Mouse (Mus musculus): ENCODE data around the gene Dnajc7. TPM values are rescaled to one million over a fixed set of nuclear protein-coding genes. Genes with fewer than 3 reads are reported as not detected.

Gene Dnajc7
- total and polyA plus RNA-seq, 2 experiments from 2014 or later = 67.1 to 234 TPM

DNA sequence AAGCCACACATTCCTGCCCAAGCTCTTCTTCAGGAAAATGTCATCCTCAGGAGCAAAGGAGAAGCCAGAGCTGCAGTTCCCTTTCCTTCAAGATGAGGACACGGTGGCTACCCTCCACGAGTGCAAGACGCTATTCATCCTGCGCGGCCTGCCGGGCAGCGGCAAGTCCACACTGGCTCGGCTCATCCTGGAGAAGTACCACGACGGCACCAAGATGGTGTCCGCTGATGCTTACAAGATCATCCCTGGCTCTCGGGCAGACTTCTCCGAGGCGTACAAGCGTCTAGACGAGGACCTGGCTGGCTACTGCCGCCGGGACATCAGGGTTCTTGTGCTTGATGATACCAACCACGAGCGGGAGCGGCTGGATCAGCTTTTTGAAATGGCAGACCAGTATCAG is 43.7 kb downstream of the Dnajc7 start:
- Histone ChIP-seq H3K36me3 (ENCODE audit: insufficient read depth, low read length) (peaks cover 20% of the 10 kb centered on the region), H3K4me2 (ENCODE audit: low read depth, low read length, poor library complexity, severe bottlenecking) (peak overlapping the region; percentile 82), H3K27me3 (ENCODE audit: insufficient read depth, low read length) (no peaks in the 10 kb centered on the region), H3K4me1 (ENCODE audit: insufficient read depth, low read length) (peaks cover 6% of the 10 kb centered on the region), H3K9ac (replicated peaks; ENCODE audit: low read length, poor library complexity, severe bottlenecking) (no peak overlapping the region), H3K9me3 (ENCODE audit: low read length) (no peaks in the 10 kb centered on the region), H3K27ac (ENCODE audit: low read depth, low read length) (no peak overlapping the region; the same call in 1 of the 2 replicates), H3K4me3 (ENCODE audit: low read depth, low read length) (no peak overlapping the region)
- TF ChIP-seq CTCF (IDR thresholded peaks at IDR 0.05) = no peak
- DNase-seq (ENCODE audit: low spot score) (no peak), ATAC-seq (ENCODE audit: low FRiP score) (no peak)
- WGBS = 77% methylated on average over 21 of the region's 21 CpGs

- Histone ChIP-seq H3K4me2 (ENCODE audit: low read depth, low read length, poor library complexity, severe bottlenecking) (peak overlapping the region; percentile 82), H3K9me3 (ENCODE audit: low read length) (no peaks in the 10 kb centered on the region), H3K4me1 (ENCODE audit: insufficient read depth, low read length) (peaks cover 6% of the 10 kb centered on the region), H3K27me3 (ENCODE audit: insufficient read depth, low read length) (no peaks in the 10 kb centered on the region), H3K36me3 (ENCODE audit: insufficient read depth, low read length) (peaks cover 14% of the 10 kb centered on the region; the same call in 1 of the 2 replicates), H3K4me3 (ENCODE audit: low read depth, low read length) (peak overlapping the region; percentile 60), H3K27ac (ENCODE audit: low read depth, low read length) (peak overlapping the region; percentile 62), H3K9ac (replicated peaks; ENCODE audit: low read length, poor library complexity, severe bottlenecking) (peak overlapping the region; percentile 62)
- no peak for ATAC-seq (ENCODE audit: low FRiP score)
- 28% methylated on average over 2 of the region's 2 CpGs for WGBS
- DNase-seq (ENCODE audit: low spot score) = no peak
- no peak for TF ChIP-seq CTCF (IDR thresholded peaks at IDR 0.05)
Observed at GRCm38 (mm10) chr11:100575484-100575855, 44.5 kb downstream of the Dnajc7 start.

DNA sequence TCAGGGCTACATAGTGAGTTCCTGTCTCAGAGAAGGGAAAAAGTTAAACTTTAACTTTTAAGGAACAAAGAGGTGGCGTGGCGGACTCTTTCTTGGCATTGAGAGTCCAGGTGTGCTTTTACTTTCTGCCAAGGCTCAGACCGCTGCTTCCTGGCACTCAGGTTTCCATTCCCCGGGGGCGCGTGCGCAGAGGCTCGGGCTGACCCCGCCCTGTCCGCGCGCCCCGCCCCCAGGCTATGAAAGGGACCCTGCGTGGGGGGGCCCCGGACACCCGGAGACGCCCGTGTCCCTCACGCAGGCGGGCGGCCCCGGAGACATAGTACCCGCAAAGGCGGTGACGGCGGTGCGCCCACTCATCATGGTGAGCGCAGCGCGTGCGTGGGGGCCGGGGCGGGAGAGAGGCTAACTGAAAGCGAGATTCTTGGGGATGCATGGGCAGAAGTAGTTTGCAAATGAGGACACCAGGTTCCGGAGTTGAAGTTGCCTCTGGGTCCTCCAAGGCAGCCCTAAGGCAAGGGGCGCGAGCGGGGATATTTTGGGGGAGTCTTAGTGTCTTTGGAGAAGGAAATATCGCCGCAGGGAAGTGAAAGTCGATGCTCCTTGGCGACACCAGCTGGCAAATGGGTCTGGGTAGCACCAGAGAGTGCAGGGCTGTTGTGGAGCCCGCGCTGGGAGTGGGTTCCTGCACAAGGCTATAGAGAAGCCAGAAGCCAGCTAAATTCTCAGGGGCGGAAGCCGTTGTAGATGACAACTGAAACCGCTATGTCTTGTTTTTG is 45.1 kb downstream of the Dnajc7 start, which contains the start of gene Cnp:
Gene Cnp, plus strand, starts transcription at position 197 of the 776 bp plus-strand sequence.
- Histone ChIP-seq H3K4me3 (ENCODE audit: low read depth, low read length) (peak within 1 kb of the TSS; percentile 60), H3K4me2 (ENCODE audit: low read depth, low read length, poor library complexity, severe bottlenecking) (peak within 1 kb of the TSS; percentile 82), H3K9me3 (ENCODE audit: low read length) (no peaks in the 10 kb centered on the region), H3K27ac (ENCODE audit: low read depth, low read length) (peak within 1 kb of the TSS; percentile 62), H3K4me1 (ENCODE audit: insufficient read depth, low read length) (peaks cover 6% of the 10 kb centered on the region), H3K27me3 (ENCODE audit: insufficient read depth, low read length) (no peaks in the 10 kb centered on the region), H3K9ac (replicated peaks; ENCODE audit: low read length, poor library complexity, severe bottlenecking) (peak within 1 kb of the TSS; percentile 62), H3K36me3 (ENCODE audit: insufficient read depth, low read length) (peaks cover 11% of the 10 kb centered on the region; the same call in 1 of the 2 replicates)
- 2% methylated on average over 47 of the region's 47 CpGs for WGBS
- peak; percentile 67 for DNase-seq (ENCODE audit: low spot score)
- TF ChIP-seq CTCF (IDR thresholded peaks at IDR 0.05) = peak; percentile 47
- ATAC-seq (ENCODE audit: low FRiP score) = 0 out of 2 replicates have a peak, but pooled peaks have one; percentile 35

DNA sequence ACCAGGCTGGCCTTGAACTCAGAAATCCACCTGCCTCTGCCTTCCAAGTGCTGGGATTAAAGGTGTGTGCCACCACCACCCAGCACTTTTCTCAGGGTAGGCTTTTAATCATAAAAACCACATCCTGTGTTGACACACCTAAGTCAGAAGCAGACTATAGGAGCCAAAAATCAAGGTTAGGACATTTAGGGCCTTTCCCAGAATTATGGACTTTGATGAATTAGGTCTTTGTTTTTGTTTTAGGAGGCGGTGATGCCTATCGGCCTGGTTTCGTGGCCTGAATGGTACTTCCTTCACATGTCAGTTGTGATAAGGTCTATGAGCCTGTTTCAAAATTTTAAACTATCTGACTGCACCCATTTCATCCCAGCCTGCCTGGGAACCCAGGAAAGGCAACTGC is 45.8 kb downstream of the Dnajc7 start:
- no peak overlapping the region for H3K9ac ChIP-seq (replicated peaks; ENCODE audit: low read length, poor library complexity, severe bottlenecking)
- no peak overlapping the region for H3K27ac ChIP-seq (ENCODE audit: low read depth, low read length)
- DNase-seq (ENCODE audit: low spot score) (no peak), ATAC-seq (ENCODE audit: low FRiP score) (no peak)
- peaks cover 6% of the 10 kb centered on the region; the same call in 1 of the 2 replicates for H3K36me3 ChIP-seq (ENCODE audit: insufficient read depth, low read length)
- H3K27me3 ChIP-seq (ENCODE audit: insufficient read depth, low read length) = no peaks in the 10 kb centered on the region
- peaks cover 6% of the 10 kb centered on the region for H3K4me1 ChIP-seq (ENCODE audit: insufficient read depth, low read length)
- 96% methylated on average over 3 of the region's 3 CpGs for WGBS
- H3K4me3 ChIP-seq (ENCODE audit: low read depth, low read length) = peak overlapping the region; percentile 60; the same call in 1 of the 2 replicates
- peak overlapping the region; percentile 82 for H3K4me2 ChIP-seq (ENCODE audit: low read depth, low read length, poor library complexity, severe bottlenecking)
- no peaks in the 10 kb centered on the region for H3K9me3 ChIP-seq (ENCODE audit: low read length)
- TF ChIP-seq CTCF (IDR thresholded peaks at IDR 0.05) = no peak

DNA sequence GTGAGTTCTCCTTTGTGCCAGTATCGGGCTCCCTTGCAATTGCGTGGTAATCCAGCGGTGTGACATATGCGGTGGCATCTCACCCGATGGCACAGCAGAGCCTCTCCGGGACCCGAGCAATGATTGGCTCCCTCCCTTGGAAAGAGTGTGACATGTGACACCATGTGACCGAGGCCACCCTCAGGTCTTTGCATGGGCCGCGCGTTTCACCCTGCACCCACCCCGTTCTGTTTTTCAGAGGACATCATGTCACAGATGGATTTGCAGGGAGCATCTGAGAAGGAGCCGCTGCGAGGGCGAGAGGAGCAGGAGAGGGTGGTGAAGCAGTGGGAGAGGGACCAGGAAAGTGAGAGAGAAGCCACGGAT is 48.8 kb downstream of the Dnajc7 start:
- H3K4me2 ChIP-seq (ENCODE audit: low read depth, low read length, poor library complexity, severe bottlenecking) = peak overlapping the region; percentile 39
- ATAC-seq (ENCODE audit: low FRiP score) (peak; percentile 48; the same call in 1 of the 2 replicates), DNase-seq (ENCODE audit: low spot score) (no peak)
- H3K4me3 ChIP-seq (ENCODE audit: low read depth, low read length) = peak overlapping the region; percentile 8; the same call in 1 of the 2 replicates
- TF ChIP-seq CTCF (IDR thresholded peaks at IDR 0.05) = no peak
- WGBS = 8% methylated on average over 16 of the region's 16 CpGs
- 0 out of 2 replicates have a peak overlapping the region, but pooled peaks have one; percentile 1 for H3K9ac ChIP-seq (replicated peaks; ENCODE audit: low read length, poor library complexity, severe bottlenecking)
- no peaks in the 10 kb centered on the region for H3K9me3 ChIP-seq (ENCODE audit: low read length)
- no peaks in the 10 kb centered on the region for H3K27me3 ChIP-seq (ENCODE audit: insufficient read depth, low read length)
- no peaks in the 10 kb centered on the region for H3K36me3 ChIP-seq (ENCODE audit: insufficient read depth, low read length)
- H3K4me1 ChIP-seq (ENCODE audit: insufficient read depth, low read length) = peaks cover 6% of the 10 kb centered on the region
- no peak overlapping the region; the same call in 1 of the 2 replicates for H3K27ac ChIP-seq (ENCODE audit: low read depth, low read length)
